Mouse (Mus musculus): Measurements from ENCODE around the gene H2-Ke6.

Gene H2-Ke6

DNA sequence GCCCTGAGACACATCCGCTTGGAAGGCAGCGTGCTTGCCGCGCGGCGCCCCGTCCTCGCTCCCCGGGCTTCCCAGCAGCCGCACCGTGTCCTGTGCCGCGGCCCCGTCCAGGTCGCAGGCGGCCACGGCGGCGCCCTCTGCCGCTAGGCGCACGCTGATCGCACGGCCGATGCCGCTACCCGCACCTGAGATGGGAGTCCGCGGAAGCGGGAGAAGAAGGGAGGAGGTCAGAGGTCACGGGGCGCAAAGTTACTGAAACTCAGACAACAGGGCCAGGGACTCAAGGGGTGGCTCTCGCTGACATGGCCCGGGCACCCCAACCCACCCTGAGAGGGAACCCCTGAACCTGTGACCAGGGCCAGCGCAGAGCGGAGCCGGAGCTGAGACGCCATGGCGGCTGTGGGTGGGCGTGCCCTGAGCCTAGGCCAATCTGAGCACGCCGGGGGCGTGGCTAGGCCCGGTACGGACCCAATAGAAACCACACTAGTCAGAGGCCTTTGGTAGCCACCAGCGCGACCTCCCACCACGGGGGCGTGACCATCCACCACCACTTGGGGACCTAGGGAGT lies at the start of gene H2-Ke6:
H2-Ke6 (minus strand) TSS at position 405 of the 568 bp plus-strand sequence.
- peak; percentile 96 for DNase-seq

GRCm38 (mm10) chr17:34077549-34077948 lies 49.7 kb upstream of the H2-Ke6 start:
- DNase-seq = peak; percentile 75

DNA sequence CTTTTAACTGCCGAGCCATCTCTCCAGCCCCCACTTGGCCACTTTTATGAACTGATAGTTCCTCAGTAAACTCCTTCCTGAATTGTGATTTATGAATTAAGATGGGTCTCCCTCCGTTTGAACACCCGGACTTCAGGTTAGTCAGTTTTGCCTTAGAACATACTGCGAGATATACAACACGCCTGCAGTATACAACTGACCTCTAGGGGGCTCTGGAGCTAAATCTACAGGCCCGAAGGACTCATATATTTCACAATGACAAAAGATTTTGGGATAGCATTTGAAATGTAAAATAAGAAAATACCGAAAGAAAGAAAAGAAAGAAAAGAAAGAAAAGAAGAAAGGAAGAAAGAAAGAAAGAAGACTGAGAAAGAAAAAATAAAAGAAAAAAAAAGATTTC lies 47.4 kb upstream of the H2-Ke6 start:
- DNase-seq = peak; percentile 64

DNA sequence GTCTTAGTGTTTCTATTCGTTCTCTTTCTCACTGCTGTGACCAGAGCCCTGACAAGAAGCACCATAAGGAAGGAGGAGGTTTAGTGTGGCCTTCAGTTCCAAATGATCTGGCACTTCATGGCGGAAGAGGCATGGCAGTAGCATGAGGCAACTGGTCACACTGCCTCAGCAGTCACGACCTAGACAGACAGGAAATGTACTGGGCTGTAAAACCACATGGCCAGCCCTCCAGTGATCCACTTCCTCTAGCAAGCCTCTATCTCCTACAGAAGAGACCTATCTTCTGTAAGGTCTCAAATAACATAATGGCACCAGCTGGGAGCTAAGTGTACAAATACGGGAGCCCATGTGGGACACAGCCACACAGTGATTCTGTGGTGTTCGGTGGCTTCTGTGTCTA lies 44.2 kb upstream of the H2-Ke6 start:
- no peak for DNase-seq

- DNase-seq = no peak
Measured at GRCm38 (mm10) chr17:34068864-34069263, 41.0 kb upstream of the H2-Ke6 start.

GRCm38 (mm10) chr17:34057224-34057623 lies 29.4 kb upstream of the H2-Ke6 start:
- DNase-seq = peak; percentile 36

- DNase-seq = no peak
Measured at GRCm38 (mm10) chr17:34047404-34048050, 19.7 kb upstream of the H2-Ke6 start.

DNA sequence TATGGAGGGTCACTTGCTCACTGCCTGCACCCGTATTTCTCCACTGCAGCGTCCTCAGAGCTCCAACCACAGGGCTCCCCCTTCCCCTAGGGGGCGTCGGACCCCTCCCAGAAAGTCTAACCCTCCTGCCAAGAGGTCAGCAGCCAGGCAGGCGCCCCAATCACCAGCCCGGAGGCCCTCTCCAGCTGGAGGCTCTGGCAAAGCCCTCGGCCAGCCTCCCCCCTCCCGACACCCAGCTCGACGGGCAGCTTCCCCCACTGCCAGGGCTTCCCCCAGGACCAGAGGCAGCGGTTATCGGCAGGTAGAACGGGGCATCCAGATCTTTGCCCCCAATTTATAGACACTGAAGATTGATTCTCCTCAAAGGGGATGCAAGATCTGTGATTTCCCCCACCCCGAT lies 18.1 kb upstream of the H2-Ke6 start:
- no peak for DNase-seq

DNA sequence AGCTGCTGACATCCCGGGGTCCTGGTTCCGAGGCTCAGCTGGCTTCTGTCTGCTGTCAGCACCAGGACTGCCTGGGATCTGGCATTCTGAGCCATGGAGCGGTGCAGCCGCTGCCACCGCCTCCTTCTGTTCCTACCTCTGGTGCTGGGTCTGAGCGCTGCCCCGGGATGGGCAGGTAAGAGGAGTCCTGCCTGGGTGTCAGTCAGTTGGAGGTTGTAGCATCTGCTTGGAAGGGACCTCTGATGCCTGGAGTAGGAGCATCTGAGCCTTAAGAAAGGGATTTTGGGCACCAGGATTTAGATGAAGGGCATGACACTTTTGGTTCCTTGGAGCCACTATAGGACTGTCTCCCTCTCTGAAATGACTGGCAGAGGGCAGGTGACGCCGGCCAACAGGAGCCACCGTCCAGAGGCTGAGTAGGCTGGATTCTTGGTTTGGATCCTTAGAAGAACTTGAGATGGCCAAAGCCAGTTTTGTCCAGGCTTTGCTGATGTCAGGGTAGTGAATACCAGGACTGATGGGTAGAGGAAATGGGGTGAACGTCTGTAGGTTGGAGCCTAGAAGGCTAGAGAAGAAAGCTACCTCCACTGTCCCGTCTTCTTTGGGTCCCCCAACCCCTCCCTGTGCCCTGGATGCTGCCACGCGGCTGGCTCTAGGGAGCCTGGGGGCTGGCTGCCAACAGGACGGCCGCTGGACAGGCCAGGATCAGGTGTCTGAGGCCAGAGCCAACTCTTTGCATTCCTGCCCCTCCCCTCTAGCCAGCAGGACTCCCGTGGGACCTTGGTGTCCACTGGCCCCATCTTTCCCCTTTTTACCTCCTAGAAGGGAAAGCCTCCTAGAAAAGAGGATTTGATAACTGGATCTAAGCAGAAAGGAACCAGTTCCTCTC lies 11.9 kb upstream of the H2-Ke6 start:
- no peak for DNase-seq

DNA sequence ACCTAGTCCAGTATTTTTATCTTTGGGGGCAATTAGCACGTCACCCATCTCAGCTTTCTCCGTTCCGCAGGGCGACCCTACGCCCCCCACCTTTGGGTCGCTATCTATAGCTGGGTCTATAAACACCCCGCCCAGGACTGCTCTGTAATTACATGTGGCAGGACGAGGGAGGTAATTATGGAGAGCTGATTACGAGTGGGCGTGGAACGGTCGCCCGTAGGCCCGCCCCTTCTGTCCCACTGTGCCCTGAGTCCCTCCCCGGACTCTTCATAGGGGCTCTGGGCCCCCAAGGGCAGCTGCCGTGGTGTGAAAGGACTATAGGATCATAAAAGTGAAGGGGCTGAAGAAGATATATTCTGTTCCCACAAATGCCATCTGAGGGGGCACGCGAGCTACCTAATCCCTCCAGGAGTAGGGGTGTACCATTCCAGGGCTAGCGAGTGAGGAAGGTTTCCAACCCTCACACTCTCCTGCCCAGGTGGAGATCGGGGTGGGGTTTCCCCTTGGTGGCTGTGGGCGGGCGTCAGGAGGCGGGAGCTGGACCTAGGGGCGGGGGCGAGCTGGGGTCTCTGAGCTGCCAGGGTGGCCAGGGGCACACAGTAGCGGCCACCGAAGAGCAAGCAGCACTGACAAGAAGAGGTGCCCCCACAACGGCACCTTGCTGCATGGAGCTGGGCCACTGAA lies 11.2 kb upstream of the H2-Ke6 start, which contains the start of gene Col11a2:
Col11a2 (plus strand) TSS at position 560 of the 684 bp plus-strand sequence.
- DNase-seq = no peak

DNA sequence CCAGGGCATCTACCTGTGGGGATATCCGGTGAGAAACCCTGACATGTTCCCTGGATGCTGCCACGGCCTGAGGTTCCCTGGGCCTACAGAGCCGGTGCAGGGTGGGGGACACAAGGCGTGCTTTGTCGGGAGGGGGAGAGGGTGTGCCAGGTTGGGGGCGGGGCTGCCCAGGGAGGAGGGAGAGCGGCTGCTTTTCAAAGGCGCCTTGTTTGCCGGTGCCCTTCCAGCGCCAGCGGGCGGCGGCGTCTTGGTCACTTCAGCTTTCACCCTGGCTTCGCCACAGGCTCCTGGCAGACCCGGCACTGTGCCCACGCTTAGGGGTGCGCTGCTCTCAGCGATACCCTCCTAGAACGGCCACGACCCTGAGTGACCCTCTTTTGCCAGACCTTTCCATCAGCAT lies 10.6 kb upstream of the H2-Ke6 start:
- DNase-seq = peak; percentile 34

GRCm38 (mm10) chr17:34037241-34037640 lies 9.4 kb upstream of the H2-Ke6 start:
- DNase-seq = no peak

GRCm38 (mm10) chr17:34036647-34037046 lies 8.8 kb upstream of the H2-Ke6 start:
- peak; percentile 37 for DNase-seq

DNA sequence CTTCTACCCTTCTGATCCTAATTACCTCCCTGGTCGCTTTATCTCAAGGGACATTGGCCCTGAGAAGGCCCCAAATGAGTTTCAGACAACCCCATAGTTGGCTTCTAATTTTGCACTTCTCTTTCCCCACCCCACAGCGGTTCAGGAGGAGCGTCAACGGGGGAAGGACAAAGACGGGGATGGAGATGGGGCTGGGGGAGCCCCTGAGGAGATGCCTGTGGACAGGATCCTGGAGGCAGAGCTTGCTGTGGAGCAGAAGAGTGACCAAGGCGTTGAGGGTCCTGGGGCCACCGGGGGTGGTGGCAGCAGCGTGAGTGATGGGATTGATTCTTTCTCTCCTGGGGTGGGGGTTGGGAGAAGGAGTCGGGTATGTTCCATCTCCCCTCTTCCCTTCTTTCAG lies 7.7 kb upstream of the H2-Ke6 start:
- no peak for DNase-seq

DNA sequence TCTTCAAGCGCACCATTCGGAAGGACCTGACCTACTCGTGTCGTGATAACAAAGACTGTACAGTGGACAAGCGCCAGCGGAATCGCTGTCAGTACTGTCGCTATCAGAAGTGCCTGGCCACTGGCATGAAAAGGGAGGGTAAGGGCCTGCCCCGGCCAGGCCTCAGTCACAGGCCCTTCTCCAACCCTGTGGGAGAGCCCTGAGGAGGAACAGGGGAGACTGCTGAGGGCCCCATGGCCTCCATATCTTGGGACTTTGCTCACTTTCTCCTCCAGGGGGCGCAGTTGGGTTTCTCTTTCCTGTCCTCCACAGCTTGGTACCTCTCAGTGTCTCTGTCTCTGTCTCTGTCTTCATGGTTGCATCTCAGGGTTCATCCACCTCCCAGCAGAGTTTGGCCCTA lies 6.2 kb upstream of the H2-Ke6 start:
- peak; percentile 77 for DNase-seq

GRCm38 (mm10) chr17:34033441-34033840 lies 5.6 kb upstream of the H2-Ke6 start:
- DNase-seq = no peak

DNA sequence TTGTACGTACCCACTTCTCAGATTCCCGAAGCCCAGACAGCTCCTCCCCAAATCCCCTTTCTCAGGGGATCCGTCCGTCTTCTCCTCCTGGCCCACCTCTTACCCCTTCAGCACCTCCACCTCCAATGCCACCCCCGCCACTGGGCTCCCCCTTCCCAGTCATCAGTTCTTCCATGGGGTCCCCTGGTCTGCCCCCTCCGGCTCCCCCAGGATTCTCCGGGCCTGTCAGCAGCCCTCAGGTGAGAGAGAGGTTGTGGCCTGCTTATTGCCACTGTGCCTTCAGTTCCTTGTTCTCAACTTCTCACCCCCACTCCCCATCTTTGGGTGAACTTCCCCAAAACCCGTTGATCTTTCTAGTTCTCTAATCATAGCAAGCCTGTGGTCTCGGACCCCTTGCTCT lies 4.9 kb upstream of the H2-Ke6 start:
- no peak for DNase-seq

GRCm38 (mm10) chr17:34032174-34032632 lies 4.3 kb upstream of the H2-Ke6 start:
- peak; percentile 80 for DNase-seq

DNA sequence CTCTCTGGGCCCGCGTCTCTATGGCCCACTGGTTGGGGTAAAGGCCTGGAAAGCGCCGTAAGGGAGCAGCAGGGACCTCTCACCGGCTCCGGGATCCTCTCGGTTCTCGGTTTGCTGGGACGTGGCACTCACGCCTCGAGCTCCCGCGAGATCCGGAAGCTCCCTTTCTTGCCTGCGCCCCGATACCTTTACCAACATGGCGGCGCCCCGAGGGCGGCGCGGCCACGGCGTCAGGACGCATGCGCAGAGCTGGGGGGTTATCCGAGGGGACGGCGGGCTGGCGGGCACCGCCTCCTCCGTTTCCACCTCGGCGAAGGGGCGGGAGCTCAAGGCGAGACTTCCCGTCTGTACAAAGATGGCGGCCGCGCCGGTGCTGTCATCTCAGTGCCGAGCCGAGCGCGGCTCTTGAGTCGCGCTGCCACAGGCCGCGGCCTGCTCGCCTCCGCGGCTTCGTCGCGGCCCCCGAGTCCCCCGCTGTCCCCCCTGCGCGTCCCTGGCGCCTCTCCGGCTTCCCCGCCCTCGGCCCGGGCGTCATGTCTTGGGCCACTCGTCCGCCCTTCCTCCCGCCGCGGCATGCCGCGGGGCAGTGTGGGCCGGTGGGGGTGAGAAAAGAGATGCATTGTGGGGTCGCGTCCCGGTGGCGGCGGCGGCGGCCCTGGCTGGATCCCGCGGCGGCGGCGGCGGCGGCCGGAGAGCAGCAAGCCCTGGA lies 3.8 kb upstream of the H2-Ke6 start, which contains the start of the genes Slc39a7 and Rxrb:
Slc39a7 (minus strand) TSS at position 218 of the 709 bp plus-strand sequence.
Rxrb (plus strand) TSS at position 348 of the 709 bp plus-strand sequence.
- DNase-seq = peak; percentile 99

DNA sequence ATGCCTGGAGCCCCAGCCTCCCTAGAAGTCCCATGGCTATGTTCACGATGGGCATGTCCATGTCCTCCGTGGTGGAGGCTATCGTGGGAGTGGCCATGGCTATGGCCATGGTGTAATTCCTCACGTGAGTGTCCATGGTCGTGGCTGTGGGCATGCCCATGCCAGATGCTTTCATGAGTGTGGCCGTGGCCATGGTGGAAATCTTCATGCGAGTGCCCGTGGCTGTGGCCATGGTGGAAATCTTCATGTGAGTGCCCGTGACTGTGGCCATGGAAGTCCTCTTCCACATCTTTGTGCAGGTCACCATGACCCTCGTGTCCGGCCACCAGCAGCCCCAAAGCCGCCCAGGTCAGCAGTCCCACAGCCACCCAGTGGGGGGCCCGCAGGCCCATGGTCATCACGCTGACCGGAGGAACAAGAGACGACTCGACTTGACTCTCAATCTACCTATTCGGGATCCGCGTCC lies 3.0 kb upstream of the H2-Ke6 start:
- DNase-seq = no peak

DNA sequence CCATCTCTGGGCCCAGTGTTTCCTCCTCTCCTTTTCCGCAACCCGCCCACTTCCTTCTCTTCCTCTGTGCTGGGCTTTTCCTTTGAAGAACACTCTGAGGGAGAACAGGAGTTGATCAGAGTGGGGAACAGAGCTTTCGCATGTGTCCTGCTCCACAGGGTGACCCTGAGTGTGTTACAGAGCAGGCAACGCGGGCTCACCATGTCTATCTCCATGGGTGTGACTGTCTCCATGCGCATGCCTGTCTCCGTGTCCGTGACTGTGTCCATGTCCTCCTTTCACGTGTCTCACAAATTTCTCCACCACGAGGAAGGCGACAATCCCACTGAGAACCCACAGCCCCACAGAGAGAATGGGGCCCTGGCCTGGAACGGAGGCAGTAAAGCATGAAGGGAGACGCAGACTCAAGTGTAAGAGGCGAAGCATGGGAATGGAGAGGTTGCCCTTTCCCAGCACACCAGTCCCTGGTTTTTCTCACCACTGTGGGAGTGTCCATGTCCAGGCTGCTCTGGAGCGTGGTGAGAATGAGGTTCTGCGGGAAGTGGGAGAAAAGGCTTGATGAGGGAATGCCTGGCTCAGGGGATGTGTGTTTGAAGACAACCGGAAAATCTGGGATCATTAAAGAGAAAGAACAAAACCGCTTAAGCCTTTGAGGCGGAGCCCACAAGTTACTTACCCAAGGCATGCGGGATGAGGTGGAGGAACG lies 2.2 kb upstream of the H2-Ke6 start:
- DNase-seq = no peak

All from liver (tissue).